Mouse (Mus musculus) NIH3T3 (cell line): Measurements from ENCODE around the gene Slc45a3.
A peak's percentile ranks its signal among the peaks of the same experiment; 100 is the strongest.

Source experiments
- DNase-seq: peaks from one replicate; pipeline ENCODE4 v3.0.0-alpha.2; 2012; ENCODE audit warnings: low read depth

Gene Slc45a3

GRCm38 (mm10) chr1:132027978-132028377 lies 65.2 kb downstream of the Slc45a3 start:
- no peak for DNase-seq

- no peak for DNase-seq
Observed at GRCm38 (mm10) chr1:132028413-132028812, 65.6 kb downstream of the Slc45a3 start.

- peak; percentile 21 for DNase-seq
Observed at GRCm38 (mm10) chr1:132030574-132030973, 67.8 kb downstream of the Slc45a3 start.

- DNase-seq, result no peak
Observed at GRCm38 (mm10) chr1:132032172-132032571, 69.4 kb downstream of the Slc45a3 start.
